Mouse (Mus musculus): ENCODE measurements around the gene Tbc1d22b. TPM values are rescaled to one million over a fixed set of nuclear protein-coding genes. Genes with fewer than 3 reads are reported as not detected.
"Not testable (repeated sequence)": the region's sequence is repeated elsewhere in the genome, so short reads cannot be mapped to it uniquely, and the experiment has no call there.

The Tbc1d22b gene
- total RNA-seq, 2 experiments from 2014 or later: 43.2 to 45.2 TPM

GRCm38 (mm10) chr17:29584737-29585136, 35.2 kb downstream of the Tbc1d22b start:
- DNase-seq (ENCODE audit: low spot score in 2 of 2): no peak
- intact Hi-C loops (cut with DNase I): no loop called here

- intact Hi-C loops (cut with DNase I): no loop called here
- DNase-seq (ENCODE audit: low spot score in 2 of 2): no peak
These were observed 35.9 kb downstream of the Tbc1d22b start for GRCm38 (mm10) chr17:29585446-29585845.

GRCm38 (mm10) chr17:29586921-29587320, 37.3 kb downstream of the Tbc1d22b start:
- intact Hi-C loops (cut with DNase I): no loop called here
- DNase-seq (ENCODE audit: low spot score in 2 of 2): no peak

- no peak for DNase-seq (ENCODE audit: low spot score in 2 of 2)
- intact Hi-C loops (cut with DNase I): no loop called here
These were observed 39.8 kb downstream of the Tbc1d22b start for GRCm38 (mm10) chr17:29589221-29589898.

- no peak for DNase-seq (ENCODE audit: low spot score in 2 of 2)
- intact Hi-C loops (cut with DNase I): no loop called here
These were observed 46.5 kb downstream of the Tbc1d22b start for GRCm38 (mm10) chr17:29595891-29596770.

GRCm38 (mm10) chr17:29596771-29597132, 47.2 kb downstream of the Tbc1d22b start:
- DNase-seq (ENCODE audit: low spot score in 2 of 2): no peak
- intact Hi-C loops (cut with DNase I): no loop called here

GRCm38 (mm10) chr17:29599051-29599450, 49.5 kb downstream of the Tbc1d22b start:
- no peak for DNase-seq (ENCODE audit: low spot score in 2 of 2)
- intact Hi-C loops (cut with DNase I): no loop called here

GRCm38 (mm10) chr17:29599537-29599936, 50.0 kb downstream of the Tbc1d22b start:
- DNase-seq (ENCODE audit: low spot score in 2 of 2): no peak
- intact Hi-C loops (cut with DNase I): no loop called here

- DNase-seq (ENCODE audit: low spot score in 2 of 2): no peak
- intact Hi-C loops (cut with DNase I): no loop called here
These were observed 51.8 kb downstream of the Tbc1d22b start for GRCm38 (mm10) chr17:29601391-29601790.

GRCm38 (mm10) chr17:29603283-29603682, 53.7 kb downstream of the Tbc1d22b start:
- intact Hi-C loops (cut with DNase I): no loop called here
- DNase-seq (ENCODE audit: low spot score in 2 of 2): peak; percentile 69 to 75

- DNase-seq (ENCODE audit: low spot score in 2 of 2); intact Hi-C loops (cut with DNase I): not testable (repeated sequence)
These were observed 63.9 kb downstream of the Tbc1d22b start for GRCm38 (mm10) chr17:29613453-29613852.

- intact Hi-C loops (cut with DNase I): no loop called here
- DNase-seq (ENCODE audit: low spot score in 2 of 2): peak; percentile 93 to 95
These were observed 64.8 kb downstream of the Tbc1d22b start, which contains the start of the genes Rnf8 and Gm28043 for GRCm38 (mm10) chr17:29614115-29615023. TSS of gene Rnf8 (plus strand) at chr17:29614790. TSS of gene Gm28043 (plus strand) at chr17:29614876.

GRCm38 (mm10) chr17:29615024-29615551, 65.5 kb downstream of the Tbc1d22b start:
- DNase-seq (ENCODE audit: low spot score in 2 of 2): no peak
- intact Hi-C loops (cut with DNase I): no loop called here

- intact Hi-C loops (cut with DNase I): no loop called here
- peak; percentile 13 to 21 for DNase-seq (ENCODE audit: low spot score in 2 of 2)
These were observed 66.0 kb downstream of the Tbc1d22b start for GRCm38 (mm10) chr17:29615616-29616015.

GRCm38 (mm10) chr17:29619231-29619630, 69.6 kb downstream of the Tbc1d22b start:
- intact Hi-C loops (cut with DNase I): no loop called here

GRCm38 (mm10) chr17:29623488-29623887, 73.9 kb downstream of the Tbc1d22b start:
- DNase-seq (ENCODE audit: low spot score in 2 of 2): no peak
- intact Hi-C loops (cut with DNase I): no loop called here

More at GRCm38 (mm10) chr17:29619231-29619630, 69.6 kb downstream of the Tbc1d22b start:
- no peak for DNase-seq (ENCODE audit: low spot score in 2 of 2)

- intact Hi-C loops (cut with DNase I): no loop called here
- no peak for DNase-seq (ENCODE audit: low spot score in 2 of 2)
These were observed 77.7 kb downstream of the Tbc1d22b start for GRCm38 (mm10) chr17:29627285-29627684.

- no peak for DNase-seq (ENCODE audit: low spot score in 2 of 2)
- intact Hi-C loops (cut with DNase I): no loop called here
These were observed 79.4 kb downstream of the Tbc1d22b start for GRCm38 (mm10) chr17:29628946-29629345.

GRCm38 (mm10) chr17:29629620-29630019, 80.0 kb downstream of the Tbc1d22b start:
- intact Hi-C loops (cut with DNase I): no loop called here

More at GRCm38 (mm10) chr17:29629620-29630019, 80.0 kb downstream of the Tbc1d22b start:
- no peak for DNase-seq (ENCODE audit: low spot score in 2 of 2)
